Mouse (Mus musculus) lung, adult 2 months (tissue): ENCODE data around the gene Gm10392.

Experiments
- CTCF ChIP-seq: fragments of 200-500 bp; IDR thresholded peaks from 2 replicates; pipeline ENCODE4 v1.5.1; 2011; ENCODE audit warnings: mild to moderate bottlenecking, low read length, control low read depth; ENCODE audit not compliant: insufficient read depth
- POLR2A ChIP-seq: fragments of 200-500 bp; IDR thresholded peaks from 2 replicates; pipeline ENCODE4 v1.6.1; 2011; ENCODE audit warnings: low read depth, mild to moderate bottlenecking, control low read depth, low read length, borderline replicate concordance; ENCODE audit errors: extremely low read depth

- TF ChIP-seq CTCF (no peak), POLR2A (no peak)
Observed at GRCm38 (mm10) chr11:77529644-77530043, 10.6 kb upstream of the Gm10392 start.
